Mouse (Mus musculus) myocyte (in vitro differentiated cells): ENCODE measurements at regions not wholly inside any gene's neighbourhood (a gene's known extent, or its start where the extent isn't known, plus 50 kb on each side); places are given as distances from the start of the nearest gene placed in this dataset.

Experiments used
- CEBPB ChIP-seq: IDR thresholded peaks from 2 replicates; pipeline ENCODE4 v1.6.1; 2011; ENCODE audit warnings: mild to moderate bottlenecking, moderate library complexity; ENCODE audit not compliant: poor library complexity, insufficient read depth, severe bottlenecking
- E2F4 ChIP-seq: IDR thresholded peaks from one replicate; pipeline ENCODE4 v1.6.1; 2011; ENCODE audit warnings: mild to moderate bottlenecking, control low read depth, moderate library complexity; ENCODE audit not compliant: insufficient read depth
- MAX ChIP-seq: IDR thresholded peaks from one replicate; pipeline ENCODE4 v1.6.1; 2011; ENCODE audit warnings: low read depth, mild to moderate bottlenecking, control low read depth
- MYOD1 ChIP-seq, 3 experiments: IDR thresholded peaks; one replicate each; pipeline ENCODE4 v1.6.1; 2011; ENCODE audit warnings: control low read depth in 2 of 3, low read depth in 2 of 3, mild to moderate bottlenecking in 2 of 3, moderate library complexity in 1 of 3; ENCODE audit not compliant: insufficient read length in 2 of 3, control insufficient read depth in 1 of 3
- MYOG ChIP-seq, 3 experiments: IDR thresholded peaks; one replicate each; pipeline ENCODE4 v1.6.1; 2011; ENCODE audit warnings: control low read depth in 2 of 3, low read depth in 2 of 3, mild to moderate bottlenecking in 2 of 3; ENCODE audit not compliant: insufficient read length in 2 of 3, control insufficient read depth in 1 of 3, insufficient read depth in 1 of 3
- POLR2A ChIP-seq: IDR thresholded peaks from one replicate; pipeline ENCODE4 v1.6.1; 2011; ENCODE audit warnings: low read depth, mild to moderate bottlenecking, control low read depth, moderate library complexity; ENCODE audit not compliant: insufficient read length
- POLR2AphosphoS2 ChIP-seq: IDR thresholded peaks from one replicate; pipeline ENCODE4 v1.6.1; 2011; ENCODE audit warnings: low read depth, control low read depth; ENCODE audit not compliant: insufficient read length
- REST ChIP-seq: IDR thresholded peaks from one replicate; pipeline ENCODE4 v1.6.1; 2011; ENCODE audit warnings: mild to moderate bottlenecking, control low read depth, moderate library complexity; ENCODE audit not compliant: insufficient read depth, insufficient read length
- SRF ChIP-seq: IDR thresholded peaks from one replicate; pipeline ENCODE4 v1.6.1; 2011; ENCODE audit warnings: low read depth; ENCODE audit not compliant: control insufficient read depth, insufficient read length
- TCF12 ChIP-seq: IDR thresholded peaks from one replicate; pipeline ENCODE4 v1.6.1; 2011; ENCODE audit warnings: mild to moderate bottlenecking, control low read depth; ENCODE audit not compliant: poor library complexity, insufficient read depth, severe bottlenecking
- TCF3 ChIP-seq: IDR thresholded peaks from one replicate; pipeline ENCODE4 v1.6.1; 2011; ENCODE audit warnings: low read depth, control low read depth; ENCODE audit not compliant: insufficient read length
- USF1 ChIP-seq: IDR thresholded peaks from one replicate; pipeline ENCODE4 v1.6.1; 2011; ENCODE audit warnings: low read depth, mild to moderate bottlenecking, control low read depth, moderate library complexity

DNA sequence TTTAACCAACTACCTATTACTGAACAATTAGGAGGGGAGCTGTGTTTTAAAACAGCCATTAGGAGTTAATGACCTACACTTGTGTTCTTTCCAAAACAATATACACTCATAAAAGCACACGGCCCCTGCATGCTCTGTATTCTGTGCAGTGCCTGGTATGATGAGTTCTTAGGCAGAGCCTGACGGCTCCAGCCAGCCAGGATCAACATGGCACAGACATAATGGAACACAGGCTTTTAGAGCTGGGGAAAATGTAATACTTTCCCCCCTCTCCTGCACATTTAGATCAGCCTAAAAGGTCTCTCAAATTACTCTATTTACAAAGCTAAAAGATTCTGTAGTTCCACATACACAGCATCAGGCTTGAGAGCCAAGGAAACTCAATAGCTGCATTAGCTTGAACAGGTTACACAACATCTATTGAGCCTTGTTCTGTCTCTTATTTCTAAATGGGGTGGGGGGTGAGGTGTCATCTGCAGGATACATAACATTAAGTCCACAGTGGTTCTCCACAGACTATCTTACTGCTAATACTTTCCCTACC lies 250.1 kb downstream of the Dcdc2c start:
- TF ChIP-seq POLR2A (no peak), USF1 (no peak), POLR2AphosphoS2 (no peak), MAX (no peak), TCF3 (no peak), TCF12 (no peak), E2F4 (no peak), MYOD1 (IDR thresholded peaks at IDR 0.05; ENCODE audit: control insufficient read depth in 1 of 3, insufficient read length in 2 of 3, low read depth in 2 of 3) (no peak), CEBPB (no peak), MYOG (IDR thresholded peaks at IDR 0.05; ENCODE audit: control insufficient read depth in 1 of 3, insufficient read depth in 1 of 3, insufficient read length in 2 of 3, low read depth in 2 of 3) (no peak), SRF (no peak), REST (no peak)
